Mouse (Mus musculus): ENCODE data around the gene 6820408C15Rik. TPM values are rescaled to one million over a fixed set of nuclear protein-coding genes. Genes with fewer than 3 reads are reported as not detected.
A peak's percentile ranks its signal among the peaks of the same experiment; 100 is the strongest.

The 6820408C15Rik gene
- 2.2 and 2.3 TPM in 2 replicates for polyA plus RNA-seq (2015; fragmentation: Nextera tagmentation; extraction: Ambion mirVana)

- Histone ChIP-seq H3K36me3 (no peaks in the 10 kb centered on the region), H3K27ac (replicated peaks) (peak within 1 kb of the TSS; percentile 98), H3K27me3 (no peaks in the 10 kb centered on the region), H3K9ac (peak within 1 kb of the TSS; percentile 94), H3K4me3 (peak within 1 kb of the TSS; percentile 96), H3K9me3 (no peaks in the 10 kb centered on the region), H3K4me2 (peak within 1 kb of the TSS; percentile 92), H3K4me1 (replicated peaks) (peaks cover 42% of the 10 kb centered on the region)
- ATAC-seq (ENCODE audit: low FRiP score, low read depth) = no peak
- 32% methylated on average over 4 of the region's 4 CpGs for WGBS
These were observed at the start of gene 6820408C15Rik for GRCm38 (mm10) chr2:152415287-152415686. 6820408C15Rik (plus strand) TSS chr2:152415587.

GRCm38 (mm10) chr2:152367917-152368316 is 47.5 kb upstream of the 6820408C15Rik start:
- Histone ChIP-seq H3K9ac (no peak overlapping the region), H3K9me3 (no peaks in the 10 kb centered on the region), H3K4me2 (no peak overlapping the region), H3K4me3 (no peak overlapping the region), H3K36me3 (no peaks in the 10 kb centered on the region), H3K4me1 (replicated peaks) (peaks cover 7% of the 10 kb centered on the region), H3K27me3 (no peaks in the 10 kb centered on the region), H3K27ac (replicated peaks) (no peak overlapping the region)
- ATAC-seq (ENCODE audit: low FRiP score, low read depth) = no peak
- WGBS = 90% methylated on average over 5 of the region's 5 CpGs

- Histone ChIP-seq H3K4me2 (no peak overlapping the region), H3K27ac (replicated peaks) (no peak overlapping the region), H3K9me3 (no peaks in the 10 kb centered on the region), H3K4me1 (replicated peaks) (peaks cover 4% of the 10 kb centered on the region), H3K4me3 (no peak overlapping the region), H3K9ac (no peak overlapping the region), H3K36me3 (no peaks in the 10 kb centered on the region), H3K27me3 (no peaks in the 10 kb centered on the region)
- WGBS = 32% methylated on average over 14 of the region's 14 CpGs
- ATAC-seq (ENCODE audit: low FRiP score, low read depth) = peak; percentile 21; the same call in 1 of the 2 replicates
These were observed 46.8 kb upstream of the 6820408C15Rik start for GRCm38 (mm10) chr2:152368532-152369140.

- Histone ChIP-seq H3K4me3 (no peak overlapping the region), H3K27me3 (no peaks in the 10 kb centered on the region), H3K36me3 (no peaks in the 10 kb centered on the region), H3K4me1 (replicated peaks) (peaks cover 26% of the 10 kb centered on the region), H3K9ac (no peak overlapping the region), H3K27ac (replicated peaks) (no peak overlapping the region), H3K4me2 (no peak overlapping the region), H3K9me3 (no peaks in the 10 kb centered on the region)
- 73% methylated on average over 7 of the region's 7 CpGs for WGBS
- no peak for ATAC-seq (ENCODE audit: low FRiP score, low read depth)
These were observed 43.3 kb upstream of the 6820408C15Rik start for GRCm38 (mm10) chr2:152372104-152372503.

GRCm38 (mm10) chr2:152372661-152373060 is 42.7 kb upstream of the 6820408C15Rik start:
- Histone ChIP-seq H3K27me3 (no peaks in the 10 kb centered on the region), H3K4me3 (no peak overlapping the region)

GRCm38 (mm10) chr2:152373547-152373946 is 41.8 kb upstream of the 6820408C15Rik start:
- 75% methylated on average over 9 of the region's 9 CpGs for WGBS
- H3K27ac ChIP-seq (replicated peaks) = no peak overlapping the region
- H3K4me1 ChIP-seq (replicated peaks) = peaks cover 26% of the 10 kb centered on the region
- no peak overlapping the region for H3K9ac ChIP-seq
- H3K27me3 ChIP-seq = no peaks in the 10 kb centered on the region
- no peaks in the 10 kb centered on the region for H3K9me3 ChIP-seq
- no peak for ATAC-seq (ENCODE audit: low FRiP score, low read depth)
- H3K36me3 ChIP-seq = no peaks in the 10 kb centered on the region
- H3K4me3 ChIP-seq = no peak overlapping the region
- no peak overlapping the region for H3K4me2 ChIP-seq

More at GRCm38 (mm10) chr2:152372661-152373060, 42.7 kb upstream of the 6820408C15Rik start:
- no peak for ATAC-seq (ENCODE audit: low FRiP score, low read depth)
- no peaks in the 10 kb centered on the region for H3K36me3 ChIP-seq
- H3K9ac ChIP-seq = no peak overlapping the region
- 76% methylated on average over 4 of the region's 4 CpGs for WGBS
- no peak overlapping the region for H3K27ac ChIP-seq (replicated peaks)
- no peak overlapping the region for H3K4me2 ChIP-seq
- peaks cover 26% of the 10 kb centered on the region for H3K4me1 ChIP-seq (replicated peaks)
- no peaks in the 10 kb centered on the region for H3K9me3 ChIP-seq

- 2% methylated on average over 21 of the region's 21 CpGs for WGBS
- Histone ChIP-seq H3K4me2 (peak overlapping the region; percentile 64), H3K4me3 (peak overlapping the region; percentile 42)
These were observed 39.6 kb upstream of the 6820408C15Rik start for GRCm38 (mm10) chr2:152375652-152376344.

GRCm38 (mm10) chr2:152376345-152376741 is 39.0 kb upstream of the 6820408C15Rik start, which contains the start of gene Nrsn2:
Nrsn2 (minus strand) TSS chr2:152376638.
- Histone ChIP-seq H3K9me3 (no peaks in the 10 kb centered on the region), H3K4me1 (replicated peaks) (peaks cover 26% of the 10 kb centered on the region), H3K4me3 (peak within 1 kb of the TSS; percentile 42), H3K36me3 (no peaks in the 10 kb centered on the region), H3K27ac (replicated peaks) (peak within 1 kb of the TSS; percentile 92), H3K27me3 (no peaks in the 10 kb centered on the region), H3K9ac (peak within 1 kb of the TSS; percentile 51), H3K4me2 (peak within 1 kb of the TSS; percentile 64)
- ATAC-seq (ENCODE audit: low FRiP score, low read depth) = peak; percentile 84
- 1% methylated on average over 16 of the region's 16 CpGs for WGBS

More at GRCm38 (mm10) chr2:152375652-152376344, 39.6 kb upstream of the 6820408C15Rik start:
- H3K9ac ChIP-seq = peak overlapping the region; percentile 51
- H3K27me3 ChIP-seq = no peaks in the 10 kb centered on the region
- H3K27ac ChIP-seq (replicated peaks) = peak overlapping the region; percentile 92
- H3K9me3 ChIP-seq = no peaks in the 10 kb centered on the region
- no peaks in the 10 kb centered on the region for H3K36me3 ChIP-seq
- peak; percentile 88 for ATAC-seq (ENCODE audit: low FRiP score, low read depth)
- H3K4me1 ChIP-seq (replicated peaks) = peaks cover 26% of the 10 kb centered on the region

- Histone ChIP-seq H3K27ac (replicated peaks) (no peak overlapping the region), H3K4me3 (no peak overlapping the region), H3K36me3 (no peaks in the 10 kb centered on the region), H3K9me3 (no peaks in the 10 kb centered on the region), H3K4me2 (no peak overlapping the region), H3K9ac (no peak overlapping the region), H3K4me1 (replicated peaks) (no peaks in the 10 kb centered on the region), H3K27me3 (no peaks in the 10 kb centered on the region)
- 82% methylated on average over 4 of the region's 4 CpGs for WGBS
- no peak for ATAC-seq (ENCODE audit: low FRiP score, low read depth)
These were observed 31.2 kb upstream of the 6820408C15Rik start for GRCm38 (mm10) chr2:152384191-152384590.

GRCm38 (mm10) chr2:152392786-152393185 is 22.6 kb upstream of the 6820408C15Rik start:
- H3K9me3 ChIP-seq = no peaks in the 10 kb centered on the region
- H3K4me1 ChIP-seq (replicated peaks) = peaks cover 27% of the 10 kb centered on the region
- no peak overlapping the region for H3K27ac ChIP-seq (replicated peaks)
- no peaks in the 10 kb centered on the region for H3K27me3 ChIP-seq
- WGBS = 15% methylated on average over 3 of the region's 3 CpGs
- no peak overlapping the region for H3K4me3 ChIP-seq
- no peak overlapping the region for H3K4me2 ChIP-seq
- H3K36me3 ChIP-seq = no peaks in the 10 kb centered on the region
- ATAC-seq (ENCODE audit: low FRiP score, low read depth) = no peak
- no peak overlapping the region for H3K9ac ChIP-seq

GRCm38 (mm10) chr2:152393225-152394017 is 22.0 kb upstream of the 6820408C15Rik start:
- H3K9me3 ChIP-seq = no peaks in the 10 kb centered on the region
- H3K27me3 ChIP-seq = no peaks in the 10 kb centered on the region
- WGBS = 59% methylated on average over 9 of the region's 9 CpGs
- no peak overlapping the region for H3K9ac ChIP-seq
- H3K36me3 ChIP-seq = no peaks in the 10 kb centered on the region
- peaks cover 27% of the 10 kb centered on the region for H3K4me1 ChIP-seq (replicated peaks)
- peak overlapping the region; percentile 75; the same call in 1 of the 2 replicates for H3K4me3 ChIP-seq
- peak overlapping the region; percentile 94 for H3K4me2 ChIP-seq
- no peak for ATAC-seq (ENCODE audit: low FRiP score, low read depth)
- no peak overlapping the region for H3K27ac ChIP-seq (replicated peaks)

All from hindbrain, embryonic 15.5 days (tissue).